Mouse (Mus musculus) hindbrain, embryonic 14.5 days (tissue): ENCODE data around the gene Pdzd7. TPM values are rescaled to one million over a fixed set of nuclear protein-coding genes. Genes with fewer than 3 reads are reported as not detected.

ENCODE experiments used
- ATAC-seq: fragments of 200-750 bp; cut with Nextera tagmentation; 2 replicates; pipeline ENCODE4 v1.8.0; 2017; ENCODE audit warnings: moderate number of reproducible peaks, mild to moderate bottlenecking, moderate TSS enrichment, moderate library complexity; ENCODE audit not compliant: low FRiP score
- DNase-seq: peaks from one replicate; pipeline ENCODE4 v3.0.0-alpha.2; 2015; ENCODE audit warnings: low spot score
- H3K27ac ChIP-seq: fragments of 300-500 bp; sonication (generic); 2 replicates; pipeline ENCODE4 v1.5.1; 2014; ENCODE audit warnings: mild to moderate bottlenecking, moderate library complexity
- H3K27me3 ChIP-seq: fragments of 300-500 bp; sonication (generic); 2 replicates; pipeline ENCODE4 v1.6.1; 2014; ENCODE audit warnings: mild to moderate bottlenecking, low read length, mixed read lengths; ENCODE audit not compliant: control insufficient read depth, insufficient read depth
- H3K36me3 ChIP-seq: fragments of 300-500 bp; sonication (generic); replicated peaks from 2 replicates; pipeline ENCODE4 v1.6.1; 2014; ENCODE audit not compliant: control insufficient read depth, insufficient read depth
- H3K4me1 ChIP-seq: fragments of 300-500 bp; sonication (generic); replicated peaks from 2 replicates; pipeline ENCODE4 v1.6.1; 2014; ENCODE audit warnings: antibody characterized with exemption, low read length, mixed read lengths; ENCODE audit not compliant: control insufficient read depth, insufficient read depth
- H3K4me2 ChIP-seq: fragments of 300-500 bp; sonication (generic); replicated peaks from 2 replicates; pipeline ENCODE4 v1.6.1; 2014; ENCODE audit warnings: mild to moderate bottlenecking, moderate library complexity
- H3K4me3 ChIP-seq: fragments of 300-500 bp; sonication (generic); replicated peaks from 2 replicates; pipeline ENCODE4 v1.5.1; 2014; ENCODE audit warnings: mild to moderate bottlenecking, low read length
- H3K9ac ChIP-seq: fragments of 300-500 bp; sonication (generic); 2 replicates; pipeline ENCODE4 v1.6.1; 2014
- H3K9me3 ChIP-seq: fragments of 300-500 bp; sonication (generic); 2 replicates; pipeline ENCODE4 v1.6.1; 2016; ENCODE audit warnings: low read length; ENCODE audit not compliant: control insufficient read depth
- WGBS: fragments of 180-500 bp; shearing (Covaris S2); extraction: QIAGEN DNeasy Blood & Tissue Kit; methylation state at CpG from one replicate; pipeline ENCODE4 v1.1.7; 2014; 5-methylcytosine and 5-hydroxymethylcytosine counted together
- polyA plus RNA-seq: library from polyadenylated mRNA; unstranded; fragments of >200 nt; fragmentation: Nextera tagmentation; extraction: Ambion mirVana; gene quantifications from 2 replicates; pipeline ENCODE4 v1.2.1, GENCODE M21; 2014

The Pdzd7 gene
- polyA plus RNA-seq, 1 experiment from 2014 or later: 2.5 TPM

DNA sequence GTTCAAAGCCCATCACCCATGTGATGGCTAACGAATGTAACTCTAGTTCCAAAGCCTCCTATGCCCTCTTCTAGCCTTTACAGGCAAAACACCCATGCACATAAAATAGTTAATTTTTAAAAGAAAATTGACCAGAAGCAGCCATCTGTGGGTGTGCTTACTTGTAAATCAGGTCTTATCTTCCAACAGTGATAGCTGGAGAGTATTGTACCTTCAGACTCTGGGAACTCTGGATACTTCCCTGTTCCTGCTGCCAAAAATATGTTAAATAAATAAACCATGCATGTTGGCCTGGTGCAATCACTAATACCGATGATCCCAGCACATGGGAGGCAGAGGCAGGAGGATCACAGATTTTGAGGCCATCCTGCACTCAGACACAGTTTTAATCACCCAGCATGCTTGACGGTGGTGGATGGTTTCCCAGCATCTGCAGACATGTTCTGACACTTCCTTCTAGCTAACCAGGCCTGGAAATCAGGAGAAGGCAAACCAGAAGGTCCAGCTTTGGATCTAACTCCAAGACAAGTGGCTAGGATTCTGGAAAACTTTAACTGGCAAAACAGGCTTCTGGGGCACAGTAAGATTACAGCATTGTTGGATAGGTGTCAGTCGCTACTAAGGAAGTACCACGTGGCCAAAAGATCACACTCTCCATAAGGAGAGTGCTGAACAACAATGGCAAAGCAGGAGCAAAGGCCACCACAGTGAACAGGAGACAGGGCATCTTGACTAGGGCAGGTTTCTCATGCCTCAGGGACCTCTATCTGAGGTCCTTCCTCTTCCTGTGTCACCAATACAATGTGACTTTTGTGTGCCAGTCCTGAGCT lies 60.1 kb downstream of the Pdzd7 start:
- DNase-seq (no peak), ATAC-seq (no peak)
- Histone ChIP-seq H3K4me3 (no peak overlapping the region), H3K27me3 (no peaks in the 10 kb centered on the region), H3K27ac (no peak overlapping the region), H3K36me3 (peaks cover 22% of the 10 kb centered on the region), H3K4me1 (peaks cover 14% of the 10 kb centered on the region), H3K9ac (no peak overlapping the region), H3K9me3 (no peaks in the 10 kb centered on the region), H3K4me2 (no peak overlapping the region)
- 69% methylated on average over 5 of the region's 5 CpGs for WGBS

- no peak for DNase-seq
- Histone ChIP-seq H3K9me3 (no peaks in the 10 kb centered on the region), H3K9ac (no peak overlapping the region), H3K4me3 (no peak overlapping the region), H3K4me1 (peaks cover 6% of the 10 kb centered on the region; the same call in 1 of the 2 replicates), H3K27me3 (no peaks in the 10 kb centered on the region), H3K4me2 (no peak overlapping the region), H3K27ac (no peak overlapping the region), H3K36me3 (peaks cover 31% of the 10 kb centered on the region)
- 94% methylated on average over 4 of the region's 4 CpGs for WGBS
- no peak for ATAC-seq
Observed at GRCm38 (mm10) chr19:44984420-44984819, 61.1 kb downstream of the Pdzd7 start.

GRCm38 (mm10) chr19:44983366-44983765 lies 62.2 kb downstream of the Pdzd7 start:
- no peak for DNase-seq
- Histone ChIP-seq H3K4me2 (no peak overlapping the region), H3K27me3 (no peaks in the 10 kb centered on the region), H3K36me3 (peaks cover 41% of the 10 kb centered on the region), H3K27ac (no peak overlapping the region), H3K4me1 (peaks cover 2% of the 10 kb centered on the region; the same call in 1 of the 2 replicates), H3K9me3 (no peaks in the 10 kb centered on the region), H3K9ac (no peak overlapping the region), H3K4me3 (no peak overlapping the region)
- no peak for ATAC-seq
- WGBS: 95% methylated on average over 6 of the region's 6 CpGs

DNA sequence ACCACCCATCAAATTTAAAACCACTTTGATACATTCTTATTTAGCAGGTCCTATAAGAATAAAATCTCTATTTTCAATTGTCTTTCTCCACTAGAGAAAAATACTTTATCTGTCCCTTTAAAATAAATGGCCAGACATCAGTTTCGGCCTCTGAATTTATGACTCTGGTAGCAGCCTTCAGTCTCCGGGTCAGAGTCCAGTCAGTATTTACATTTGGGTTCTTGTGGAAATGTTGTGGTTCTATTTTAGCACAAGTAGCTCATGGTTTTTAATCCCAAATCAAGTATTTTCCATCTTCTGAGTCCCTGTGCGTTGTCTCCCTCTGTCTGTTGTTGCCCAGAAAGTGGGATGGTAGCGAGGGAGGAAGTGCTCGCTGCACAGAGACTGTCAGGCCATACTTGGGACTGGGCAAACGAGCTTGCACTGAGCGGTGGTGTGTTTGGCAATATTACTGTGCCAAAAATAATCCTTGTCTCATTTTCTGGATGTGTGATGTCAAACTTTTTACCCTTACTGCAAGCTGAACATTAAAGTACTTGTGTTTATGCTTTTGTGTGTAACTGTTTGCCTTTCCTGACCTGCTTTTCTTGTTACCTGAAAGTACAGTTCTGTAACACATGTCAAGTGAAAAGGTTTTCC lies 62.9 kb downstream of the Pdzd7 start:
- 93% methylated on average over 7 of the region's 7 CpGs for WGBS

DNA sequence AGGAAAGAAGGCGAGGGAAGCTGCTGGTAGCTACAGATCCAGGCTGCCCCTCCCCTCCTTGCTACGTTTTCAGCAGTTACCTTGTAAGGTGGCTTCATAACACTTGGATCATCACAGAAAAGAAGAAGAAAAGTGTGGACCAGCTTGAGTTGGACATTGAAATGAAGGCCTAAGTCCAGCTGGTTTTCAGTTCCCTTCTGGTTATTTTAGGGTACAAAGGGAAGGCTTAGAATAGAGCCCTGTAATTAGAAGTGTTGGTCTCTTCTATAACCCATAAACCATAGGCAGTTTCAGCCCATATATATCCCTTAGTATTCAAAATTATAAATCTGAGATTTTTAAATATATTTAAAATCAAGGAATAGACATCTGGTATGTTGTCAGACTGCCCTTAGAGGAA lies 64.7 kb downstream of the Pdzd7 start:
- H3K4me2 ChIP-seq: no peak overlapping the region
- no peak for ATAC-seq
- no peak overlapping the region for H3K4me3 ChIP-seq
- no peak overlapping the region for H3K27ac ChIP-seq
- no peaks in the 10 kb centered on the region for H3K9me3 ChIP-seq
- WGBS: 96% methylated on average over 2 of the region's 2 CpGs
- no peaks in the 10 kb centered on the region for H3K27me3 ChIP-seq
- peaks cover 67% of the 10 kb centered on the region for H3K36me3 ChIP-seq
- H3K9ac ChIP-seq: no peak overlapping the region
- no peak for DNase-seq
- no peaks in the 10 kb centered on the region for H3K4me1 ChIP-seq

More for the DNA sequence above, 62.9 kb downstream of the Pdzd7 start:
- DNase-seq (no peak), ATAC-seq (no peak)
- Histone ChIP-seq H3K4me3 (no peak overlapping the region), H3K9me3 (no peaks in the 10 kb centered on the region), H3K4me2 (no peak overlapping the region), H3K9ac (no peak overlapping the region), H3K27ac (no peak overlapping the region), H3K27me3 (no peaks in the 10 kb centered on the region), H3K4me1 (no peaks in the 10 kb centered on the region), H3K36me3 (peaks cover 49% of the 10 kb centered on the region)

DNA sequence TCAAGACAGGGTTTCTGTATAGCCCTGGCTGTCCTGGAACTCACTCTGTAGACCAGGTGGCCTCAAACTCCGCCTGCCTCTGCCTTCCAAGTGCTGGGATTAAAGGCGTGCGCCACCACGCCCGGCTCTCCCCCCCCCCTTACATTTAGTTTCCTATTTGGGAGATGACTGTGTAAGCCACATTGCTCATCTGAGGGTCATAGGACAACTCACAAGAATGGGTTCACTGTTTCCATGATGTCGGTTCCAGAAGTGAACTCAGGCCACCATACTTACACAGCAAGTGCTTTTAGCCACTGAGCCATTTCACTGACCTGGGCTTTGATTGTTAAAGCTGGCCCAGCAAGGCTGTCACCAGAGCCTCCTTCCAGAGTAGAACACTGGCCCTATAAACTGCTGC lies 68.4 kb downstream of the Pdzd7 start:
- Histone ChIP-seq H3K27ac (no peak overlapping the region), H3K4me2 (no peak overlapping the region), H3K9me3 (no peaks in the 10 kb centered on the region), H3K4me1 (no peaks in the 10 kb centered on the region), H3K4me3 (no peak overlapping the region), H3K36me3 (peaks cover 97% of the 10 kb centered on the region), H3K27me3 (no peaks in the 10 kb centered on the region), H3K9ac (no peak overlapping the region)
- ATAC-seq: no peak
- DNase-seq: no peak
- 92% methylated on average over 6 of the region's 6 CpGs for WGBS

Other genes with a start within 250 kb of the Pdzd7 start
- 33.1 and 34.8 TPM in 2 replicates for gene Slf2, start 114.6 kb downstream of the Pdzd7 start, polyA plus RNA-seq
- 19.4 and 19.5 TPM in 2 replicates for gene Sema4g, start 56.6 kb downstream of the Pdzd7 start, polyA plus RNA-seq
- 7.1 and 9.4 TPM in 2 replicates for gene Twnk, start 40.1 kb downstream of the Pdzd7 start, polyA plus RNA-seq
- gene Mrpl43, start 39.3 kb downstream of the Pdzd7 start, polyA plus RNA-seq: 75.8 and 85.4 TPM in 2 replicates
- gene Lzts2, start 31.3 kb downstream of the Pdzd7 start, polyA plus RNA-seq: 18.8 and 20.1 TPM in 2 replicates
- gene Sfxn3, start 1.8 kb upstream of the Pdzd7 start, polyA plus RNA-seq: 67.8 and 77.0 TPM in 2 replicates
- gene Kazald1, start 29.5 kb upstream of the Pdzd7 start, polyA plus RNA-seq: 2.5 and 4.9 TPM in 2 replicates
- gene Tlx1, start 105.0 kb upstream of the Pdzd7 start, polyA plus RNA-seq: 1.7 and 3.4 TPM in 2 replicates
- gene Lbx1, start 190.1 kb upstream of the Pdzd7 start, polyA plus RNA-seq: 18.5 and 20.4 TPM in 2 replicates